Mouse (Mus musculus): ENCODE data around the gene Rbfox1. TPM values are rescaled to one million over a fixed set of nuclear protein-coding genes. Genes with fewer than 3 reads are reported as not detected.

Rbfox1 gene
- total RNA-seq, 2 experiments from 2014 or later: 81.5 to 93.4 TPM

- DNase-seq (ENCODE audit: low spot score in 2 of 2): no peak
Observed at GRCm38 (mm10) chr16:7115945-7116344, 1230.8 kb downstream of the Rbfox1 start.

DNA sequence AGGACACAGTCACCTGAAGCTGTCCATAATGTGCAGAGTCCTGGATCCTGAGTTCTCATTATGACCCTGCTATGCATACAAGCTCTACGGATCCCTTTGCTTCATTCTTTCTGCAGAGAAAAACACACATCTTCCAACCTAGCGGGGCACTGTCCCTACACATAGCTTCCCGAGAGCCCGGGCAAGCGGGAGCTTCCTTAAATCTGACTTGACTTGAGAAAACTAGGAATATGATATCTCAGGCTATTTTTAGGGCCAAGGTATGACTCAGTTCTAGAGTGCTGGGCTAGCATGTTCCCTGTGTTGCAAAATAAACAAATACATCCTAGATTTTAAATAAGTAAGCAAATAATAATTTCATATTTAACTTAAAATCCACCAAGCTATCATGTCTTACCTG is 1244.4 kb downstream of the Rbfox1 start:
- no peak for DNase-seq (ENCODE audit: low spot score in 2 of 2)

- no peak for DNase-seq (ENCODE audit: low spot score in 2 of 2)
Observed at GRCm38 (mm10) chr16:7132434-7132833, 1247.3 kb downstream of the Rbfox1 start.

DNA sequence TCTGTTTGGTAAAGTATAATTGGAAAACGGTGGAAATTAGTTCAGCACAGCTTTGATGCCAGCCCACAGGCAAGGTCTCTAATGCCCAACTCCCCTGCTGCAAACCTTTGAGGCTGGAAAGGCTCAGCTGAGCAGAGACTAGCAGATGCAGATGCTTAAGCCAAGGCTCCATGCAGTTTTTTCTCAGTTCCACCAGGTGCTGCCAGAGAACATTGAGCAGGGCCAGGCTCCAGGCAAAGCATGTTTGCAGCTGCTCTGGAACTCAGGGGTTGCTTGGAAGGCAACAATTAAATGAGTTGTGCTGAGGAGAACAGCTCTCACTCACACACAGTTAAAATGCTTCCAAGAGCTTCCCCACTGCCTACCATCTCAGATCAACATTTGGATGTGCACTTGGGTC is 1251.8 kb downstream of the Rbfox1 start:
- DNase-seq (ENCODE audit: low spot score in 2 of 2): peak in 1 of 2 experiments; percentile 64

DNA sequence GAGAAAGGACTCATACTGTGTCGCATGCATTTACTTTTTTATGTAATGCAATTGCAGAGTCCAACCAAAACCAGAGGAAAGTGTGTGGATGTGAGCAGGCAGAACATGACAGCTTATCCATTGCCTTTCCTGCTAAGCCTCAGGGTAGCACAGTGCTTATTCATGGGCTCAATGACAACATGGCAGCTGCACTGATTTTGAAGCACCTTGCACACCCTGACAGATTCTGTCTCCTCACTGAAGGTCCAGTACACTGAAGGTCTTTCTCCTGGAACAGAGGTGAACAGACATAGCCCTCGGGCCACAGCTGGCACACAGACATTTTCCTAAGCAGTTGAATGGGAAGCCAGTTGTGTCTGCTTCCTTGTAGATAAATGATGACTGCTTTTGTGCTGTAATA is 1254.3 kb downstream of the Rbfox1 start:
- no peak for DNase-seq (ENCODE audit: low spot score in 2 of 2)

DNA sequence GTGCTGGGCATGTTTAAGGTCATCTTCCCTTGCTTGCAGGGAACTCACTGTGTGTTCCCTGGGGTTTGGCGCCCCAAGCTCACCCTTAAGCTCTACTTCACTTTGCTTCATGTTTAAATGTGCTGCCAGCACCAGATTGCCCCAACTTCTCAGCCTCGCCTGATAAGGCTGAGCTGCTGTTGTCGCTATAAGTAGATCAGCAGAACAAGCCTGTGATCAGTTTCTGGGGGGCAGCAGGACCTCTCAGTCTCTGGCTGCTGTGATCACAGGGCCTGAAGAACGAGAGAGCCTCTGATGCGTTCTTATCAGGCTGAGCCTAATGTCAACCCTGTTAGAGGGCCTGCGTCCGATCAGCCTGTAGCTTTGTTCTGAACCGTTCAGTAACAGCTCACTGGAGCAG is 1255.8 kb downstream of the Rbfox1 start:
- DNase-seq (ENCODE audit: low spot score in 2 of 2): no peak

DNA sequence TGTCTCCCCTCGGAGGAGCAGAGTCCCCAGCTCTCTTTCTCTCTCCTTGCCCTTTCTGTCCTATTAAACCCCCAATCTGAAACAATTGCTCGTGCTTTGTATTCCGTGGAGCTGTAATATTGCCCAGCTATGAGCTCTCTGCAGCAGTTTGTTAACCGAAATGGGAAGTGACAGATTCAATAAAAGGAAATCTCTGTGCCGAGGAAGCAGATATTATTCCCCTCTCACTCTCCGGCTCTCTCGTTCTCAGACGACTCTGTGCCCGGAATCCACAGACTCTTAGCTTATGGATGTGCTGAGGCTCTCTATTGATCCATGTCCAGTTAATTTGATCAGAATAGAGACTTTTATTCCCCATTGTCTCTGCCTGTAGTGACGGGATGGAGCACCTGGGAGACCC is 1260.3 kb downstream of the Rbfox1 start:
- DNase-seq (ENCODE audit: low spot score in 2 of 2): no peak

GRCm38 (mm10) chr16:7146454-7146853 is 1261.3 kb downstream of the Rbfox1 start:
- no peak for DNase-seq (ENCODE audit: low spot score in 2 of 2)

GRCm38 (mm10) chr16:7147884-7148283 is 1262.7 kb downstream of the Rbfox1 start:
- no peak for DNase-seq (ENCODE audit: low spot score in 2 of 2)

DNA sequence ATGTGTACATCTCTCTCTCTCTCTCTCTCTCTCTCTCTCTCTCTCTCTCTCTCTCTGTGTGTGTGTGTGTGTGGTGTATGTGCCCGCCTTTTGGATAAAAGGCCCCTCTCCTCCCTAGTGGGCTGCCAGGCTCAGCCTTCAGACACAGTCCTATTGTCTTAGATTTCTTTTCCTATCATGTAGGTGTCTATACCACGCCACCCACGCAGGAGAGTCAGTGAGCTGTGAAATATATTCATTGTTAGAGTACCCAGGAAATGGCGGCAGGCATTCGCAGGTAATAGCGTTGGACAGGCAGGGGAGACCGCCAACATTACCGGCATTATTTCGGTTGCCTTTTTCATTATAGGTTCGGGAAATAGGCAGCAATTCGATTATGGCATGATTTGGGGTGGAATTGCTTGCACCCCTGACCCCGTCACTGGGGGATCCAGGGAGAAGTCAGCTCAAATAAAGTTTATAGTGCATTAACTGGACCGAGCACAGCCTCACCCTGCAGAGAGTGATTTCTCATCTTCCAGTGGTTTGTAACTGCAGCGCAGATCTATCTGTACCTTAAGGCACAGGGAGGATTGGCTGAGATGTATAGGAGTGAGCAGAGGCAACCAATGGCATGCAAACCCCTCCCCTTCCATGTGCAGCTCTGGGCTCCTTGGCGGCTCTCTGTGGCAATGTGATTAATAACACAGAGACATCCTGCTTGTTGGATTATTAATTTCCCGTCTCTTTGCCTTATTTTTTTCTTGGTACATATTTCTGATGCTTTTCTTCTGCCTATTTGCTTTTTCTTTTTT is 1264.1 kb downstream of the Rbfox1 start:
- no peak for DNase-seq (ENCODE audit: low spot score in 2 of 2)

DNA sequence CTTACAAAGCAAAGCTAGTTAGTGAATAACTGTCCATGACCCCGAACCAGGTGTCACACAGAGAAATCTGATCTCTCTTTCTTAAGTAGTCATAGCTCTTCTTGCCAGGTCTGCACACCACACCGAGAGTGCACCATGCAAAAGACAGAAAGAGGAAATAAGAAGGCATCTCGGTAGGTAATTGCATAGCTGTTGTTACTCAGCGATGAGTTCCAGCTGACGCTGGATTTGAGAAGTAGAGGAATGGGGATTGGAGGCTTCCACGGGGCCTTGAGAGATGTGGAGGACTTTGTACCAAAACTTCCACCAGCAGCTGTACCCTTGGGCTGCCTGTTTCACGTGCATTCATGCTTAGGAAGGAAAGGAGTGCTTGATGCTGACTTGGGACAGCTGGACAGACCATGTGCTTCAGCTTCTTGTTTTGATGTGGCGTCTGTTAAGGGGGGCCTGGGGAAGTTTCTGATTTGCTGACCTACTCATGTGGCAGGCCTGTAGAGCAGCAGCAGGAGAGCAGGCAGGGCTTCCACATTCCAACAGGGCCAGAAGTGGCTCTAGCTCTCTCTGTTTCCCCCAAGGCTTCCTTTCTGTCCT is 1265.1 kb downstream of the Rbfox1 start:
- DNase-seq (ENCODE audit: low spot score in 2 of 2): peak in 1 of 2 experiments; percentile 28

- no peak for DNase-seq (ENCODE audit: low spot score in 2 of 2)
Observed at GRCm38 (mm10) chr16:7152401-7152800, 1267.2 kb downstream of the Rbfox1 start.

- DNase-seq (ENCODE audit: low spot score in 2 of 2): no peak
Observed at GRCm38 (mm10) chr16:7154671-7155070, 1269.5 kb downstream of the Rbfox1 start.

DNA sequence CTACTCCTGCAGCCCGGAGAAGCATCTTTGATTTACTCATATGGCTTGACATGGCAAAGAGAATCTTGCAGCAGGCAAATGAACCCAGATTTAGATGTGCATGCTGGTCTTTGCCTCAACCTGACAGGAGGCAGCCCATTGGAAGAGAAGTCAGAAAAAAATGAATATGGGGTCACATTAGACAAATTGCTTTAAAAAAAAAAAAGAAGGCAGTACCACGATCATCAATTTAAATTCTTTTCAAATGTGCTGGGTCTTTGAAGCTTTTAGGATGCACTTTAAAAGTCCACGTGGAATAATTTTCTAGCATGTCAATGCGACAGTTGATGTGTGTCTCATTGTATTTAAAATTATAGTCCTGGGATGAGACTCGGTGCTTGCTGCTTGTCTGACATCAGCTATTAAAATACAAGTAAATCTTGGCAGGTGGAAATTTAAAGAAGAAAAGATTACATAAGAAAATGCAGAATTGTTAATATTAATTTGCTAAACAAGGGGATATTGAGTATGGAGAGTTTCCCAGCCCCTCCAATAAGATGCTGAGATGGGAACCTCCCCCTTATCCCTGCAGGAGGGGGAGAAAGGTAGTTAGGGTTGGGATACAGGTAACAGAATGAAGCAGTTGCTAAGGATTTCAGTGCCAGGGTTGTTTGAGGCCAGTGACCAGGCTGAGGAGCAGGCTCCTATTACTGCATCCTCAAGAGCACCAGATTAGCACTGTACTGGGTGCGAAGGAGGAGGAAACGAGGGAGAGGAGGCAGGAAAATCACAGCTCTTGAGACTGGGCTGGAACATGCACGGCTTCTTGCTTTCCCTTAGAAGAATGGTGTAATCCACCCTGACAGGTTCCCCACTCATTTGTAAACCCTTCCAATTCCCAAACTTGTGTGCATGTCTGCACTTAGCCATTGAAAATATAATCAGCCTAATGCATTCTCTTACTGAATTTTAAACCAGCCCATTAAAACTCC is 1274.0 kb downstream of the Rbfox1 start:
- DNase-seq (ENCODE audit: low spot score in 2 of 2): no peak

DNA sequence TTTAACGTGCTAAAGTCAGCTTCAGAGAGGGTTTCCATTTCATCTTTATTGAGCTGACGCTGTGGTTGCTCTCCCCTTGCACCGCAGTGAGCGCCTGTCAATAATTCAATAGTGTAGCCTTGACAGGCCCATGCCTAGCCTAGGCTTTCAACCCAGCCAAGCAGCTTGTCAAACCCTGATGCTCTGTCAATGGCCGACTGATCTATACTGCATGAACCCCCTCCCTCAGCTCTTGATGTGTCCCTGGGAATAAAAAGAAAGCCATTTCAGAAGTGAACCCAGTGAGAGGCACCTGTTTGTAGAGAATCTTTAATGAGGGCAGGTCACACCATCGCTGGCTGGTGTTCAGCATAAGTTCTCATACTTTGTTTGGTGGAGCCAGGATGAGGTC is 1274.7 kb downstream of the Rbfox1 start:
- DNase-seq (ENCODE audit: low spot score in 2 of 2): no peak

GRCm38 (mm10) chr16:7162168-7162567 is 1277.0 kb downstream of the Rbfox1 start:
- no peak for DNase-seq (ENCODE audit: low spot score in 2 of 2)

DNA sequence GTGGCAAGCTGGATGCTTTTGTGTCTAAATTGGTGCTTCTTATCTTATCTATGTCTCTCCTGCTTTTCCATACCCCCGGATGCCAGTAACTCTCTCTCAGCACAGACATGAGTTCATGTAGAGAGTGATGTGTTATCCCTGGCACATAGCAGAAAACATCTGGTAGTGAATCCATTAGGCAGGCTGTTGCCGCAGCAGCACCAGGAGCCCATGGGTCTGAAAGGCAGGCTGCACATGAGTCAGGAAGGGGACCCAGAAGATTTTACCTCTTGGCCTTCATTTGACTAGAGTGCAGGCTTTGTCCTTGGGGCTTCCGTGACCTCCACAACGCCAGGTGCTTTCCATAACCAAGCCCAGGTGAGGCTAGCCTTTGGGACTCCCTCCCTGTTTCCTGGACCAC is 1278.5 kb downstream of the Rbfox1 start:
- DNase-seq (ENCODE audit: low spot score in 2 of 2): no peak

- DNase-seq (ENCODE audit: low spot score in 2 of 2): no peak
Observed at GRCm38 (mm10) chr16:7164153-7164737, 1279.1 kb downstream of the Rbfox1 start.

GRCm38 (mm10) chr16:7175960-7176359 is 1290.8 kb downstream of the Rbfox1 start:
- no peak for DNase-seq (ENCODE audit: low spot score in 2 of 2)

DNA sequence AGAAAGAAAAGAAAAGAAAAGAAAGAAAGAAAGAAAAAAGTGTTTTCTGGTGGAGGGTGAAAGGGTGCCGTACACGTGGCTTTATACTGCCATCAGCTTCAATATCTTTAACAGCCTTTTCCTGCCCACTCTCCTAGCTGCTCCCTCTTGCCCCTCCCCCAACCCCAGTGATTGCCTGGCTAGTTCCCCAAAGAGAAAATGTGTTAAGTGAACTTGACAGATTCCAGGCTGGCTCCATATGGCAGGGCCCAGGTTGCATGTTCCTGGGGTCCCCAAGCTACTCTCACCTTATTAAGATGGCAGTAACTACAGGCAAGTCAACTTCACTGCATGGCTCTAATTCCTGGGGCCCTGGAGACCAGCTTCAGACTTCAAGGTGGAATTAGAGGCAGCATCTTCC is 1302.6 kb downstream of the Rbfox1 start:
- no peak for DNase-seq (ENCODE audit: low spot score in 2 of 2)

GRCm38 (mm10) chr16:7193535-7193934 is 1308.4 kb downstream of the Rbfox1 start:
- DNase-seq (ENCODE audit: low spot score in 2 of 2): no peak
